Mouse (Mus musculus): ENCODE data around the gene Gm8094.
"Not testable (repeated sequence)": the region's sequence is repeated elsewhere in the genome, so short reads cannot be mapped to it uniquely, and the experiment has no call there.

Gene Gm8094

GRCm38 (mm10) chr14:43076543-43076942 lies at the start of gene Gm8094:
TSS of gene Gm8094 (minus strand) at chr14:43076643.
- DNase-seq (ENCODE audit: low spot score): not testable (repeated sequence)

GRCm38 (mm10) chr14:43119673-43120072 lies 43.2 kb upstream of the Gm8094 start:
- DNase-seq (ENCODE audit: low spot score): not testable (repeated sequence)

- not testable (repeated sequence) for DNase-seq (ENCODE audit: low spot score)
These were observed 23.9 kb upstream of the Gm8094 start, which contains the start of gene Gm8104 for GRCm38 (mm10) chr14:43100301-43100700. TSS of gene Gm8104 (plus strand) at chr14:43100601.

- DNase-seq (ENCODE audit: low spot score): not testable (repeated sequence)
These were observed 12.9 kb upstream of the Gm8094 start for GRCm38 (mm10) chr14:43089103-43089919.

- not testable (repeated sequence) for DNase-seq (ENCODE audit: low spot score)
These were observed 8.7 kb upstream of the Gm8094 start for GRCm38 (mm10) chr14:43084936-43085730.

- not testable (repeated sequence) for DNase-seq (ENCODE audit: low spot score)
These were observed 16.3 kb downstream of the Gm8094 start for GRCm38 (mm10) chr14:43060179-43060578.

- DNase-seq (ENCODE audit: low spot score): not testable (repeated sequence)
These were observed 18.4 kb downstream of the Gm8094 start for GRCm38 (mm10) chr14:43058063-43058462.

All from urinary bladder, postnatal 10 days (tissue).